Mouse (Mus musculus) heart, postnatal 4 days (tissue): Measurements from ENCODE around the gene Cdh23. TPM values are rescaled to one million over a fixed set of nuclear protein-coding genes. Genes with fewer than 3 reads are reported as not detected.

Experiments used
- DNase-seq: peaks from one replicate; pipeline ENCODE4 v3.0.0; 2021
- total RNA-seq, 2 experiments: library from RNA; stranded (reverse); gene quantifications; 2 replicates each; pipeline ENCODE4 v1.2.3; 2021

Cdh23 gene
- total RNA-seq, 2 experiments from 2014 or later, result 4.0 to 4.4 TPM

- DNase-seq, result no peak
Measured at GRCm38 (mm10) chr10:60281571-60282050, 414.7 kb downstream of the Cdh23 start.

- no peak for DNase-seq
Measured at GRCm38 (mm10) chr10:60280353-60280752, 415.9 kb downstream of the Cdh23 start.

- DNase-seq, result peak; percentile 63
Measured at GRCm38 (mm10) chr10:60279941-60280301, 416.4 kb downstream of the Cdh23 start.

GRCm38 (mm10) chr10:60279290-60279940, 416.9 kb downstream of the Cdh23 start:
- no peak for DNase-seq

GRCm38 (mm10) chr10:60278786-60279185, 417.5 kb downstream of the Cdh23 start:
- no peak for DNase-seq

- no peak for DNase-seq
Measured at GRCm38 (mm10) chr10:60278006-60278399, 418.3 kb downstream of the Cdh23 start.

GRCm38 (mm10) chr10:60277207-60278005, 418.9 kb downstream of the Cdh23 start, which contains the start of gene Psap:
TSS of gene Psap (plus strand) at chr10:60277627.
- DNase-seq, result peak; percentile 96

- no peak for DNase-seq
Measured at GRCm38 (mm10) chr10:60273382-60273781, 422.9 kb downstream of the Cdh23 start.

- no peak for DNase-seq
Measured at GRCm38 (mm10) chr10:60272241-60272640, 424.0 kb downstream of the Cdh23 start.

GRCm38 (mm10) chr10:60271015-60271414, 425.3 kb downstream of the Cdh23 start:
- DNase-seq, result no peak

- DNase-seq, result no peak
Measured at GRCm38 (mm10) chr10:60269141-60270064, 426.9 kb downstream of the Cdh23 start.

GRCm38 (mm10) chr10:60268738-60269137, 427.6 kb downstream of the Cdh23 start:
- DNase-seq, result no peak

- DNase-seq, result no peak
Measured at GRCm38 (mm10) chr10:60266842-60267401, 429.4 kb downstream of the Cdh23 start.

GRCm38 (mm10) chr10:60265252-60265651, 431.0 kb downstream of the Cdh23 start:
- DNase-seq, result no peak

GRCm38 (mm10) chr10:60263351-60263750, 432.9 kb downstream of the Cdh23 start:
- DNase-seq, result no peak

GRCm38 (mm10) chr10:60262386-60262785, 433.9 kb downstream of the Cdh23 start:
- DNase-seq, result peak; percentile 92

- no peak for DNase-seq
Measured at GRCm38 (mm10) chr10:60261530-60261929, 434.8 kb downstream of the Cdh23 start.

GRCm38 (mm10) chr10:60260557-60261294, 435.6 kb downstream of the Cdh23 start:
- DNase-seq, result no peak

- DNase-seq, result no peak
Measured at GRCm38 (mm10) chr10:60257261-60257825, 438.9 kb downstream of the Cdh23 start.

GRCm38 (mm10) chr10:60256088-60256487, 440.2 kb downstream of the Cdh23 start:
- no peak for DNase-seq
